Mouse (Mus musculus): Measurements from ENCODE around the gene Etnk2.

GRCm38 (mm10) chr1:133380347-133381065 lies 17.1 kb downstream of the Etnk2 start:
- TF ChIP-seq POLR2A (IDR thresholded peaks at IDR 0.05; ENCODE audit: borderline replicate concordance, insufficient read depth, low read length): no peak
- TF ChIP-seq CTCF (IDR thresholded peaks at IDR 0.05; ENCODE audit: borderline replicate concordance, insufficient read depth, low read depth, low read length): peak; percentile 47; the same call in 1 of the 2 replicates

All from cerebellum, adult 2 months (tissue).